Mouse (Mus musculus): ENCODE data around the gene Ccdc30.
"Not testable (repeated sequence)": the region's sequence is repeated elsewhere in the genome, so short reads cannot be mapped to it uniquely, and the experiment has no call there.

The Ccdc30 gene

GRCm38 (mm10) chr4:119305418-119305817 is 109.9 kb downstream of the Ccdc30 start:
- DNase-seq (ENCODE audit: low read depth, low spot score): no peak

GRCm38 (mm10) chr4:119303291-119303690 is 112.0 kb downstream of the Ccdc30 start:
- no peak for DNase-seq (ENCODE audit: low read depth, low spot score)

GRCm38 (mm10) chr4:119301777-119302176 is 113.5 kb downstream of the Ccdc30 start:
- no peak for DNase-seq (ENCODE audit: low read depth, low spot score)

- DNase-seq (ENCODE audit: low read depth, low spot score): no peak
Measured at GRCm38 (mm10) chr4:119300761-119301160, 114.6 kb downstream of the Ccdc30 start.

GRCm38 (mm10) chr4:119297361-119297760 is 118.0 kb downstream of the Ccdc30 start:
- DNase-seq (ENCODE audit: low read depth, low spot score): no peak

GRCm38 (mm10) chr4:119295134-119295453 is 120.2 kb downstream of the Ccdc30 start:
- no peak for DNase-seq (ENCODE audit: low read depth, low spot score)

- DNase-seq (ENCODE audit: low read depth, low spot score): peak; percentile 97
Measured at GRCm38 (mm10) chr4:119294415-119295133, 120.7 kb downstream of the Ccdc30 start, which contains the start of gene Ybx1. TSS of gene Ybx1 (minus strand) at chr4:119294604.

- DNase-seq (ENCODE audit: low read depth, low spot score): peak; percentile 53
Measured at GRCm38 (mm10) chr4:119293574-119294258, 121.6 kb downstream of the Ccdc30 start.

- peak; percentile 72 for DNase-seq (ENCODE audit: low read depth, low spot score)
Measured at GRCm38 (mm10) chr4:119292771-119293573, 122.3 kb downstream of the Ccdc30 start.

GRCm38 (mm10) chr4:119291921-119292320 is 123.4 kb downstream of the Ccdc30 start:
- DNase-seq (ENCODE audit: low read depth, low spot score): no peak

GRCm38 (mm10) chr4:119285336-119285735 is 130.0 kb downstream of the Ccdc30 start:
- no peak for DNase-seq (ENCODE audit: low read depth, low spot score)

GRCm38 (mm10) chr4:119284861-119285260 is 130.5 kb downstream of the Ccdc30 start:
- no peak for DNase-seq (ENCODE audit: low read depth, low spot score)

- DNase-seq (ENCODE audit: low read depth, low spot score): not testable (repeated sequence)
Measured at GRCm38 (mm10) chr4:119278784-119279183, 136.5 kb downstream of the Ccdc30 start.

- no peak for DNase-seq (ENCODE audit: low read depth, low spot score)
Measured at GRCm38 (mm10) chr4:119275726-119276125, 139.6 kb downstream of the Ccdc30 start.

- no peak for DNase-seq (ENCODE audit: low read depth, low spot score)
Measured at GRCm38 (mm10) chr4:119275226-119275625, 140.1 kb downstream of the Ccdc30 start.

GRCm38 (mm10) chr4:119274627-119275026 is 140.7 kb downstream of the Ccdc30 start:
- no peak for DNase-seq (ENCODE audit: low read depth, low spot score)

Measured in CD4-positive helper T cell, adult 2 months (primary cell).